Mouse (Mus musculus) embryonic facial prominence, embryonic 12.5 days (tissue): ENCODE data around the gene Adck1. TPM values are rescaled to one million over a fixed set of nuclear protein-coding genes. Genes with fewer than 3 reads are reported as not detected.

ENCODE experiments used
- ATAC-seq: fragments of 200-750 bp; cut with Nextera tagmentation; 2 replicates; pipeline ENCODE4 v1.8.0; 2017; ENCODE audit not compliant: insufficient number of reproducible peaks, insufficient read depth, low FRiP score, low TSS enrichment
- H3K27ac ChIP-seq: fragments of 300-500 bp; sonication (generic); 2 replicates; pipeline ENCODE4 v1.5.1; 2016; ENCODE audit warnings: mild to moderate bottlenecking
- H3K27me3 ChIP-seq: fragments of 300-500 bp; sonication (generic); 2 replicates; pipeline ENCODE4 v1.6.1; 2016; ENCODE audit warnings: mild to moderate bottlenecking, moderate library complexity
- H3K36me3 ChIP-seq: fragments of 300-500 bp; sonication (generic); 2 replicates; pipeline ENCODE4 v1.6.1; 2016; ENCODE audit warnings: mild to moderate bottlenecking
- H3K4me1 ChIP-seq: fragments of 300-500 bp; sonication (generic); 2 replicates; pipeline ENCODE4 v1.6.1; 2016
- H3K4me2 ChIP-seq: fragments of 300-500 bp; sonication (generic); replicated peaks from 2 replicates; pipeline ENCODE4 v1.6.1; 2016; ENCODE audit warnings: mild to moderate bottlenecking, moderate library complexity
- H3K4me3 ChIP-seq: fragments of 300-500 bp; sonication (generic); 2 replicates; pipeline ENCODE4 v1.5.1; 2016; ENCODE audit warnings: mild to moderate bottlenecking
- H3K9ac ChIP-seq: fragments of 300-500 bp; sonication (generic); 2 replicates; pipeline ENCODE4 v1.6.1; 2016; ENCODE audit warnings: mild to moderate bottlenecking, moderate library complexity
- H3K9me3 ChIP-seq: fragments of 300-500 bp; sonication (generic); 2 replicates; pipeline ENCODE4 v1.6.1; 2016; ENCODE audit warnings: mild to moderate bottlenecking, moderate library complexity
- WGBS: fragments of 180-500 bp; shearing (Covaris S2); methylation state at CpG from one replicate; pipeline ENCODE4 v1.1.7; 2016; 5-methylcytosine and 5-hydroxymethylcytosine counted together
- polyA plus RNA-seq: library from polyadenylated mRNA; unstranded; fragments of >200 nt; fragmentation: Nextera tagmentation; extraction: Ambion mirVana; gene quantifications from 2 replicates; pipeline ENCODE4 v1.2.1, GENCODE M21; 2016

The Adck1 gene
- polyA plus RNA-seq, 1 experiment from 2014 or later = 24.3 TPM

GRCm38 (mm10) chr12:88432277-88432676, 71.9 kb downstream of the Adck1 start:
- H3K4me2 ChIP-seq = no peak overlapping the region
- WGBS = 91% methylated on average over 4 of the region's 4 CpGs
- H3K4me3 ChIP-seq = no peak overlapping the region
- no peak overlapping the region for H3K27ac ChIP-seq
- no peaks in the 10 kb centered on the region for H3K9me3 ChIP-seq
- H3K9ac ChIP-seq = no peak overlapping the region
- no peaks in the 10 kb centered on the region for H3K36me3 ChIP-seq
- no peaks in the 10 kb centered on the region for H3K27me3 ChIP-seq
- 0 out of 2 replicates have a peak, but pooled peaks cover 3% of the 10 kb centered on the region for H3K4me1 ChIP-seq
- no peak for ATAC-seq

DNA sequence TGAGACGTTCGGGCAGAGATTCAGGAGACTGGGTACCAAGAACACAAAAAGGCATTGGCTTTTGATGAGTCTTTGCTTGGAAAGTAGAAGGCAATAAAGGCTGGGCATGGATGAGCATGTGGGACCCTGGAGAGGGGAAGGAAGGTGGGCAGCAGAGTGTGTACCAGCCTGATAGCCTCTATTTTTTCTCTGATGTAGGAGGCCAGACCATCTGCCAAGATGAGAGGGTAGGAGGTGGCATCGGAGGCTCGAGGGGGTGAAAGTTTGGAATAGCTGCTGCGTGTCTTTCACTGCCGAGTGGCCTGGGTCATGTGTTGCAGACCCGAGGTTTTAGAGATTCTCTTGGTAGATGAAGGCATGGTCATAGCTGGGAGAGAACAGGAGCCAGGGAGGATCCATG, 72.8 kb downstream of the Adck1 start:
- no peak for ATAC-seq

DNA sequence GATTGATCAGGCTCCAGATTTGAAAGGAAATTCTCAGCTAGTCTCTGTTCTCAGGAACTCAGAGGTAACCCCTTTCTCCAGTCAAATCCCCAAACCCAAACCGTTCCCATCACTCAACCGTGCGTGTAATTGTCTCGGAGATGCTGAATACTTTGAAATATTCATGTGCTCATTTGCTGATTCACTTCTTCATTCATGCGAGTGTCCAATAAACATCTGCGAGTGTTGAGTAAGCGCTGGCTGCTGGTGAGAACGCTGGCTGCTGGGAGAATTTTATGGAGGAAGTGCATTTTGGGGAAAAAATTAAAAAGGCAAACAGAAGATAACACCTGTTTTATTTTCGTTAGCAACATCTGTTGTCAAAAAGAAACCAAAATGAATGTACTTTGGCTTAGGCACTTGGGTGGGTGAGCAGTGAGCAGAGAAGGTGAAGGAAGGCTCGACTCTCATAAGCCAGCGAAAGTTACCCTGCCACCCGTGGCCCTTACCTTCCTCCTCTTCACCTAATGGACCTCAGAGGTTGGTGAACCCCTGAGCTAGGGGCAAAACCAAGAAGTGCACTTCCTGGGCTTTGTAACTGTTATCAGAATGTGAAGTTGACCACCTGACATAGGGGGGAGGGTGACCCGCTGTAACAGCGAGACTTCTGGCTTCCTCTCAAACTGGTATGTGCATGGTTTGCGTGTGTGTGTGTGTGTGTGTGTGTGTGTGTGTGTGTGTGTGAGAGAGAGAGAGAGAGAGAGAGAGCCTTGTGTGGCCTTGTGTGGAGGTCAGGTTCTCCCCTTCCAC, 76.8 kb downstream of the Adck1 start:
- Histone ChIP-seq H3K4me1 (peaks cover 2% of the 10 kb centered on the region; the same call in 1 of the 2 replicates), H3K27me3 (no peaks in the 10 kb centered on the region), H3K9me3 (no peaks in the 10 kb centered on the region), H3K4me2 (no peak overlapping the region), H3K36me3 (no peaks in the 10 kb centered on the region), H3K9ac (no peak overlapping the region), H3K4me3 (no peak overlapping the region), H3K27ac (no peak overlapping the region)
- no peak for ATAC-seq
- WGBS = 87% methylated on average over 15 of the region's 15 CpGs

More for the DNA sequence above, 72.8 kb downstream of the Adck1 start:
- no peaks in the 10 kb centered on the region for H3K27me3 ChIP-seq
- H3K4me3 ChIP-seq = no peak overlapping the region
- no peaks in the 10 kb centered on the region for H3K4me1 ChIP-seq
- H3K36me3 ChIP-seq = no peaks in the 10 kb centered on the region
- no peaks in the 10 kb centered on the region for H3K9me3 ChIP-seq
- no peak overlapping the region for H3K4me2 ChIP-seq
- no peak overlapping the region for H3K27ac ChIP-seq
- H3K9ac ChIP-seq = no peak overlapping the region
- 86% methylated on average over 7 of the region's 7 CpGs for WGBS

GRCm38 (mm10) chr12:88441922-88442809, 81.8 kb downstream of the Adck1 start:
- Histone ChIP-seq H3K9me3 (no peaks in the 10 kb centered on the region), H3K4me3 (no peak overlapping the region), H3K36me3 (no peaks in the 10 kb centered on the region), H3K27ac (no peak overlapping the region), H3K4me2 (no peak overlapping the region), H3K4me1 (peaks cover 10% of the 10 kb centered on the region), H3K27me3 (no peaks in the 10 kb centered on the region), H3K9ac (no peak overlapping the region)
- 60% methylated on average over 14 of the region's 14 CpGs for WGBS
- no peak for ATAC-seq

- Histone ChIP-seq H3K36me3 (no peaks in the 10 kb centered on the region), H3K4me1 (peaks cover 10% of the 10 kb centered on the region), H3K27me3 (no peaks in the 10 kb centered on the region), H3K9me3 (no peaks in the 10 kb centered on the region), H3K4me3 (no peak overlapping the region), H3K27ac (no peak overlapping the region), H3K9ac (no peak overlapping the region), H3K4me2 (no peak overlapping the region)
- no peak for ATAC-seq
- WGBS = 94% methylated on average over 5 of the region's 5 CpGs
Measured at GRCm38 (mm10) chr12:88444040-88444439, 83.7 kb downstream of the Adck1 start.

GRCm38 (mm10) chr12:88445471-88445870, 85.1 kb downstream of the Adck1 start:
- Histone ChIP-seq H3K36me3 (no peaks in the 10 kb centered on the region), H3K27ac (no peak overlapping the region), H3K4me3 (no peak overlapping the region), H3K9ac (no peak overlapping the region), H3K4me1 (peaks cover 10% of the 10 kb centered on the region), H3K9me3 (no peaks in the 10 kb centered on the region), H3K27me3 (no peaks in the 10 kb centered on the region), H3K4me2 (no peak overlapping the region)
- 86% methylated on average over 3 of the region's 3 CpGs for WGBS
- ATAC-seq = no peak

DNA sequence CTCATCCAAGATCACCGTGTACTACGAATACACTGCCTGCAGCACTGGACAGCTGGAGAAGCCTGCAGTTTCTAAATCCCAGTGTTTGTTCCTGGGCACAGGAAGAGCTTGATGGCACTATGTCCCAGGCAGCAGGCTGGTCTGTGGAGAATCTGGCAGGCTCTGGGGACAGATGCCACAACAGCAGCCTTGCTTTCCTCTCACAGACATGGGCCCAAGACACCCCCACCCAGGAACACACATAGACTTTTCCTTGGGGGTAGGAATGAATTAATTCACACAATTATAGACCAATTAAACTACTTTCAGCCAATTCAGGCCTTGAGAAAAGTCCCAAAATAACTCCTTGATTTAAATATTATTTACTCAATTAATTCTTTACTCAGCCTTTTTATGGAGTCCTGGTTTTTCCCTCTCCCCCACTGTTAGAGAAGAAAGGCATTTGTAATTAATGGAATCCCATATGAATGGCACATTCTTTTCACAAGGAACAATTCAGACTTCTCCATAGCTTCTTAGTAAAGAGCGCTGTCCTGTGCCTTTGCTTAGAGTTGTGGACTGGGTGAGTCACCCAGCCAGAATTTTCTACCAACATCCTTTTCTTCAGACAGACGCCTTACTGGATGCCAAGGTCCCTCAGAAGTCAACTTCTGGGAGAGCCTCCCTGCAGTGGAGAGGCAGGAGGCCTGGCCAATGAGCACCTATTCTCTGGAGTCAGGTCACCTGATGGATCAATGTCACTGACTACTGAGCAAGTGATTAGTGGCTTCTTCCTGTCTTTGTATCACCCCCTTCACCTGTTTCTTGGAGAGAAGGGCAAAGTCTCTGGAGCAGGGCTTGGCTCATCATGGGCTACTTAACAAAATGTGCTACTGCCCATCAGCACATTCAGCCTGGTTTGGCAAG, 90.6 kb downstream of the Adck1 start:
- WGBS = 78% methylated on average over 4 of the region's 4 CpGs
- Histone ChIP-seq H3K9me3 (no peaks in the 10 kb centered on the region), H3K4me3 (no peak overlapping the region), H3K4me2 (no peak overlapping the region), H3K27me3 (no peaks in the 10 kb centered on the region), H3K4me1 (no peaks in the 10 kb centered on the region), H3K27ac (no peak overlapping the region), H3K9ac (no peak overlapping the region), H3K36me3 (no peaks in the 10 kb centered on the region)
- ATAC-seq = no peak

DNA sequence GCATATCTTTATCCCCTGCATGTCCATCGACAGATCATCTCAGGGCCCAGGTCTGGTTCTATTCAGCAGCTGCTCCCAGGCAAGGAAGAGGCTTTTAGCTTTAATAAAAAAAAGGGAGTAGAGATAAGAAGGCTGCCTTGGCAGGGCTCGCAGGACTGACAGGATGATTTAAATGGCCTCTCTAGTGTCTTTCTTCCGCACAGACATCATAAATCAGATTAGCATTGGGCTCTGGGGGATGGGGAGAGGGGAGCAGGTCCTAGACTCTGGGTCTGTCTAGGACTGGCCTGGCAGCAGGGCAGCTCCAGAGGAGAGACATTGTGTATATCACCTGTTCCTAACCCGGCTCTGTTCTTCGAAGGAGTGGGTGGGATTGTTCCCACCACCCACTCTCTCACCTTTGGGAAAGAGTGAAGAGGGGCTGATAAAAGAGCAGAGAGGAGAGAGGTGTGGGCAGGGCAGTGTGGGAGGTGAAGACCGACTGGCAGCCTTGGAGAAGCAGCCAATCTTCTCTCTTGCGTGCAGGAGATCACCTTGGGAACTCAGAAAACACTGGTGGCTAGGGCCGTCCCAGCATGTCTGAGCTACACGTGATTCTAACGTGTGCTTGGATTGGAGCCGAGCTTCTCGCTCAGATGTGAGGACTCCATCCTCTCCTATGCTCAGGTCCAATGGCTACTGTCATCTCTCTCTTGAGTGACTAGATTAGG, 94.5 kb downstream of the Adck1 start:
- Histone ChIP-seq H3K27ac (no peak overlapping the region), H3K27me3 (no peaks in the 10 kb centered on the region), H3K4me1 (no peaks in the 10 kb centered on the region), H3K36me3 (no peaks in the 10 kb centered on the region), H3K9me3 (no peaks in the 10 kb centered on the region), H3K4me2 (no peak overlapping the region), H3K9ac (no peak overlapping the region), H3K4me3 (no peak overlapping the region)
- no peak for ATAC-seq
- WGBS = 90% methylated on average over 12 of the region's 12 CpGs

DNA sequence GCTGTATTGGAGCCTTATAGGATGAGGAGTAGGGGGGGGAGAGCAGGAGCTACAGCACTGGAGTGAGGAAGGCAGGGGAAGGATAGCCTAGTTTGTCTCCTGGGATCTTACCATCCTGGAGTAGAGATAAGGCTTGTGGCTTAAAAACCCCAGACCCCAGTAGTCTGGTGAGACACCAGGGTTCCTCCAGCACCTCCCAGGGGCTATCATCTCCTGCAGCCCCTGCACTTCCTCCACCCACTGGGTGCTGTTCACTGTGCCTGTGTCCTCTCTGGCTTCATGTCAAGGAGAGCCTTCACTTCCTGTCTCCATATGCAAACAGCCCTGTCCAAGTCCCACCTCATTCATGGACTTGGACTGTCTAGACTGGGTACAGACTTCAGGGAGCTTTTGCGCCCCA, 96.7 kb downstream of the Adck1 start:
- WGBS = 90% methylated on average over 1 of the region's 1 CpGs
- peaks cover 5% of the 10 kb centered on the region; the same call in 1 of the 2 replicates for H3K36me3 ChIP-seq
- H3K9me3 ChIP-seq = no peaks in the 10 kb centered on the region
- no peak overlapping the region for H3K4me3 ChIP-seq
- H3K4me2 ChIP-seq = no peak overlapping the region
- ATAC-seq = no peak
- no peak overlapping the region for H3K9ac ChIP-seq
- no peaks in the 10 kb centered on the region for H3K27me3 ChIP-seq
- no peaks in the 10 kb centered on the region for H3K4me1 ChIP-seq
- no peak overlapping the region for H3K27ac ChIP-seq

GRCm38 (mm10) chr12:88458936-88459335, 98.6 kb downstream of the Adck1 start:
- no peak for ATAC-seq
- no peak overlapping the region for H3K4me3 ChIP-seq
- no peak overlapping the region for H3K4me2 ChIP-seq
- no peak overlapping the region for H3K27ac ChIP-seq
- no peaks in the 10 kb centered on the region for H3K9me3 ChIP-seq
- H3K4me1 ChIP-seq = no peaks in the 10 kb centered on the region
- no peaks in the 10 kb centered on the region for H3K27me3 ChIP-seq
- H3K36me3 ChIP-seq = peaks cover 5% of the 10 kb centered on the region; the same call in 1 of the 2 replicates
- 96% methylated on average over 12 of the region's 12 CpGs for WGBS
- H3K9ac ChIP-seq = no peak overlapping the region

DNA sequence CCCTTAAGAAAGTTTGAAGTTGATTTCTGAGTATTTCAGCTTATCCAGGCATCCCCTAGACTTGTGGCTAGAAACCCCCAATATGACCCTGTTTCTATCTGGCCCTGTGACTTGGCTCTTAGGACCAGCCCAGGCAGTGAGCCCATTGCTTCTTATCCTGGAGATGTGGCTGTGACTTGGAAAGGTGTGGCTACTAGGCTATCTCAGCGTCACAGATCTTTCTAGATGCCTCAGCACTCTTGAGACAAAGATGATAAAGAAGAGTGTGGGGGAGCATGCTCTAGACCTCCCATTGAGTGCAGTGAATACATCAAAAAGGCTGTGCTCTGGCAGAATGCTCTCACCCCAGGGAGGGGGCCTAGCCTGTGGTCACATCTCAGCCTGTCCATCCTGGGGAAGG, 99.1 kb downstream of the Adck1 start:
- WGBS = 79% methylated on average over 1 of the region's 1 CpGs

More for the DNA sequence above, 99.1 kb downstream of the Adck1 start:
- Histone ChIP-seq H3K27me3 (no peaks in the 10 kb centered on the region), H3K4me1 (no peaks in the 10 kb centered on the region), H3K27ac (no peak overlapping the region), H3K36me3 (peaks cover 5% of the 10 kb centered on the region; the same call in 1 of the 2 replicates), H3K9me3 (no peaks in the 10 kb centered on the region), H3K4me2 (no peak overlapping the region), H3K9ac (no peak overlapping the region), H3K4me3 (no peak overlapping the region)
- no peak for ATAC-seq
